Mouse (Mus musculus): ENCODE measurements at regions not wholly inside any gene's neighbourhood (a gene's known extent, or its start where the extent isn't known, plus 50 kb on each side); places are given as distances from the start of the nearest gene placed in this dataset.
A peak's percentile ranks its signal among the peaks of the same experiment; 100 is the strongest.

DNA sequence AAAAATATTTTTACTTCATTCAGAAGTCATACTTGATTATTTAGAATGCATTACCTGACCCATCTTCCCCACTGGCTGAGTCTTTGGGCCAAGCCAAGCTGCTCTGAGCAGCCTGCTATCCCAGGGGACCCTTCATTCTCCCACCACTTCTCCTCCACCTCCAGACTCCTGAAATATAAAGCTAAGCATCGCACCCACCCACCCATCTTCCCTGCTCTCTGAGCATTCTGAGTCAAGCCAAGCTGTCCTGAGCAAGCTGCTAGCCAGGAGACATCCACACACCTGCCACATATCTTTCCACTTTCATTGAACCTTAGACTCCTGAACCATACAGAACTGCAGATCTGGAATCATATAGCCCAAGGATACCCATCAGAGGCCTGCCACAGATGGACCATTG, 1456.2 kb upstream of the Adam24 start:
- Histone ChIP-seq H3K9me3 (replicated peaks) (no peaks in the 10 kb centered on the region), H3K27ac (no peak overlapping the region), H3K4me3 (no peak overlapping the region), H3K9ac (no peak overlapping the region), H3K4me2 (replicated peaks) (no peak overlapping the region), H3K4me1 (no peaks in the 10 kb centered on the region), H3K36me3 (no peaks in the 10 kb centered on the region), H3K27me3 (no peaks in the 10 kb centered on the region)
- ATAC-seq (ENCODE audit: low FRiP score), result no peak
- WGBS, result 94% methylated on average over 1 of the region's 1 CpGs

DNA sequence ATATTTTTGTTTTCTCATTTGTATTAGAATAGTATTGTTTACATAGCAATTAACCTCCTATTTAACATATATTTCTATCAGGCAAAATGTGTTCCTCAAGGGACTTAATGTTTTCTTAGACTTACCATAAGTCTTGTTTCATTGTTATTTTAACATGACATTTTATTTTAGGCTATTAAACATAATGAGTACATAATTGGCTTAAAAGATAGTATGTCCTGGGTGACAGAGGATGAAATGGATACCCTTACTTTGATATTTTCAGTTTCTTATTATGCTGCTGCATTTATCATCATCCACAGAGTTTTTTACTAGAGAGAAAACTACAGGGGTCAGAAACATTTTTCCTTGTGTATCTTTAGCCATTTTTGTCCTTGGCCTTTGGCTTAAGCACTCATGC, 1447.6 kb upstream of the Adam24 start:
- Histone ChIP-seq H3K27me3 (no peaks in the 10 kb centered on the region), H3K4me1 (no peaks in the 10 kb centered on the region), H3K9ac (no peak overlapping the region), H3K27ac (no peak overlapping the region), H3K4me3 (no peak overlapping the region), H3K4me2 (replicated peaks) (no peak overlapping the region), H3K36me3 (no peaks in the 10 kb centered on the region), H3K9me3 (replicated peaks) (no peaks in the 10 kb centered on the region)
- ATAC-seq (ENCODE audit: low FRiP score), result no peak

DNA sequence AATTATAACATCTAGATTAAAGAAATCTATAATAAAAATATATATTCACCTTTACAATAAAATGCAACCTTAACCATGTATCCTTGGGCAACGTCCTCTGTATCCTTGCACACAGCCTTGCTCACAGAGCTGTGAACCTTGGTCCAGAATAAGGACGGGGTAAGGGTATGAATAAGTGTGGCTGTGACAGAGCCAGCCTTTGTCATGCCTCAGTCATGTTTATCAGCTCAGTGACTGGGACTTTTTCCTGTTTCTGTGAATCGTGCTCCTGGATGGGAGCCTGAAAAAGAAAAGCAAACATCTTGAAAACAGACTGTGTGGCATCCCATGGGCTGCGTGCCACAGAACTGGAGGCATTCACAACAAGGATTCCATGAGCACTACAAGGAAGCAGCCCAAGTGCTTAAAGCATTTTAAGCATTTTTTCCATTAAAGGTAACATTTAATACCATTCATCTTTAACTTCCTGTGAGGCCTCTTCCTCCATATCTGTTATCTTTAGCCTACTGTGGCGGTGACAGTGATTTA, 1405.8 kb upstream of the Adam24 start:
- no peaks in the 10 kb centered on the region for H3K27me3 ChIP-seq
- H3K9me3 ChIP-seq (replicated peaks), result no peaks in the 10 kb centered on the region
- no peaks in the 10 kb centered on the region for H3K4me1 ChIP-seq
- no peak overlapping the region for H3K4me2 ChIP-seq (replicated peaks)
- no peaks in the 10 kb centered on the region for H3K36me3 ChIP-seq
- no peak overlapping the region for H3K4me3 ChIP-seq
- no peak overlapping the region for H3K27ac ChIP-seq
- WGBS, result 80% methylated on average over 5 of the region's 5 CpGs
- no peak for ATAC-seq (ENCODE audit: low FRiP score)
- H3K9ac ChIP-seq, result no peak overlapping the region

DNA sequence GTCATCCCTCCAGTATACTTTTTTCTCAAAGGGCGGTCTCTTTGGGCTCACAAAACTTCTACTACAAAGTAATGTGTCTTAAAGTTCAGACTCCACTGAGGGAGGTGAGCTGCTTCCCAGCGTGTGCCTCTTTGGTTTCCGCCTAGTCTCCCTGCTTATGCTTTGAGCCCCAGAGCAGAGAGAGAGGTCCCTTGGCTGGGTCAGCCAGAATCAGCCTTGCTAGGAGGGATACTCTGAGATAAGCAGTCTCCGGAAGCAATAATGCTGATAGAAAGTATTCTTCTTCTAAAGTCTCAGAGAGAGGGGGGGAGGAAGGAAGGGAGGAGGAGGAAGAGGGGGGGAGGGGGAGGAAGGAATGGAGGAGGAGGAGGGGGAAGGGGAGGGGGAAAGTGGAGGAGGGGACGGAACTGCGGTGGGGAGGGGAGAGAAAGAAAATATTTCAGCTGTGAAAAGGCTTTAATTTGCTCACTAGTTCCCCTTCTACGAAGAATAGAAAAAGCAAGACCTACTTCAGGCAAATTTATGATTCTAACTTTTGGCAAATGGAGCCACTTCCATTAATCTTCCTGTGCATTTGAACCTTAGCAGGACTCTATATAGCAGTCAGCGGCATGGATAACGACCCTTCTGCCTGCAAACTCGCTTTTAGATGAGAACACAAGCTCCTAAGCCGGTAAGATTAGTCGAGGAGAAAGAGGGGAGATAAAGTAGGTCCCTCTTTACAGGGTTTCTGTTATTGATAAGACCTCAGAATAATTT, 1377.2 kb upstream of the Adam24 start:
- H3K36me3 ChIP-seq, result no peaks in the 10 kb centered on the region
- peak overlapping the region; percentile 15 for H3K4me2 ChIP-seq (replicated peaks)
- no peak overlapping the region for H3K4me3 ChIP-seq
- H3K4me1 ChIP-seq, result no peaks in the 10 kb centered on the region
- no peak overlapping the region for H3K27ac ChIP-seq
- no peaks in the 10 kb centered on the region for H3K27me3 ChIP-seq
- no peaks in the 10 kb centered on the region for H3K9me3 ChIP-seq (replicated peaks)
- H3K9ac ChIP-seq, result no peak overlapping the region
- 26% methylated on average over 12 of the region's 12 CpGs for WGBS
- ATAC-seq (ENCODE audit: low FRiP score), result no peak

DNA sequence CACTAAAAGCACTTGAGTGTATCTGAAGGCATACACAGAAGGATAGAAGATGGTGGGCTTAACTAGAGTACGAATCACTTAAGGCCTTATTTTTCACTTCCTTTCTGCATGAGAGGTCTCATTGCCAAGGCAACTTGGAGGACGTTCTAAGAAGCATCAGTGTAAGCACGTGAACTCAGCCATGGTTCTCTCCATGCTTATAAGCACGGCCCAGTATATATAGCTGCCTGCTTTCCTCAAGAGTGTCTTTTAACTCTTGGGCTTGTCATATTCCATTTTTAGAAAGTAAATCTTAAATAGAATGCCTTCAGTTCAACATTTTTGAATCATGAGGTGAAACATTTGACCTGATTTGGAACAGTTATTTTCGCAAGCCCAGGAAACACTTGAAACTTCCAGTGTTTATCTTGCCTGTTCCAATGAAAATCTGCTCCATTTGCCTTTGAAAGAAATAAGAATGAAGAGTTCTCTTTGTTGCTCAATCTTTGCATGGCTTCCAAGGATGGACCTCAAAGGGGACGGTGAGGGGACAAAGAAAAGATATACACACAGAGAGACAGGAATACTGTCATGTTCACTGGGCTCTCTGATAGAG, 1371.0 kb upstream of the Adam24 start:
- H3K9me3 ChIP-seq (replicated peaks), result no peaks in the 10 kb centered on the region
- ATAC-seq (ENCODE audit: low FRiP score), result no peak
- H3K9ac ChIP-seq, result no peak overlapping the region
- H3K4me1 ChIP-seq, result no peaks in the 10 kb centered on the region
- no peak overlapping the region for H3K27ac ChIP-seq
- no peak overlapping the region for H3K4me3 ChIP-seq
- no peaks in the 10 kb centered on the region for H3K36me3 ChIP-seq
- 85% methylated on average over 6 of the region's 6 CpGs for WGBS
- H3K27me3 ChIP-seq, result no peaks in the 10 kb centered on the region
- H3K4me2 ChIP-seq (replicated peaks), result no peak overlapping the region

DNA sequence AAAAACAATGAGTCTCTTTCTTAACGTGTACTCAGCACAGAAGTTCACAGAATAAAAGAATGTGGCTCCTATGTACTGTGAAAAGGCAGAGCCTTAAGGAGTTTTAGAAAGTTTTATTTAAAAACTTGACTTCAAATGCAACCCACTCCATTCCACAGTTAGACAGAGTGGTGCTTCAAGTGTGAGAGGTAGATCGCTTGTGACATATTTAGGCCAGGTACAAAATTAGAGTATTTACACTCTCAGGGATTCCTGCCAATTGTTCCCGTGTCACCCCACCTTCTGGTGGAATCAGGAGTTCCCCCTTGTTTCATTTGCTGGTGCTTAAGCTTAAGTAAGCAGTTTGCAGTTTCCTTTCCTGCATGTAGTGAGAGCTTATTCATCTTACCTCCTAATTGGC, 1361.0 kb upstream of the Adam24 start:
- no peak overlapping the region for H3K9ac ChIP-seq
- H3K9me3 ChIP-seq (replicated peaks), result no peaks in the 10 kb centered on the region
- no peak for ATAC-seq (ENCODE audit: low FRiP score)
- WGBS, result 79% methylated on average over 3 of the region's 3 CpGs
- no peaks in the 10 kb centered on the region for H3K36me3 ChIP-seq
- no peaks in the 10 kb centered on the region for H3K4me1 ChIP-seq
- H3K4me3 ChIP-seq, result no peak overlapping the region
- H3K27ac ChIP-seq, result no peak overlapping the region
- H3K4me2 ChIP-seq (replicated peaks), result no peak overlapping the region
- H3K27me3 ChIP-seq, result no peaks in the 10 kb centered on the region

DNA sequence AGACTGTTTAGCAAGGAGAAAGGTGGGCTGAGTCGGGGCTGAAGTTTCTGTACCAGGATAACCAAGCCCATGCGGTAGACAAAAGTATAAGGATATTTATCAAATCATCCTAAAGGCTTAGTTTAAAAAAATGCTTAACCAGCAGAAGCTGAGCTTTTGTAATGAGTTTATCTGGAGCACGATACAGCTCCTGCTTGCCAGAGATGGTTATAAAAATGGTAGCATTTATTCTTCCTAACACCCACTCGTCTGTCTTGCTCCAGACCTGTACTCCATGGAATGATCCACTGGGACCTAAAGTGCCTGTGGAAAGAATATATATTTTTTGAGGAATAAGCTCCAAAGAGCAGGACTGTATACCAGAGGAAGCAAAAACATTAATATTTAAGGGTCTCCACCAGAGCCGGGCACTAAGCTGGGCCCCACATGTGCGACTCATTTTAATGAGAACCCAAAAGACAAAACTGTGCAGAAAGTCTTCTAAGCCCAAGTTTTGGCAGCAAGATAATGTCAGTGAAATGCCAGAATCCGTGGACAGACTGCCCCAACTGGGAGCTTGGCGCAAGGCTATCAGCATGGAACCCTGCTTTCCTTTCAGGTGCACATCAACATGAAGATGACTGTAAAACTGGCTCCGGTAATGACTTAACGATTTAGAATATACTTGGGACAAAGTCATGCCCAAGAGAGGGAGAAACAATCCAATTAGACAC, 1359.2 kb upstream of the Adam24 start:
- no peak for ATAC-seq (ENCODE audit: low FRiP score)
- H3K27ac ChIP-seq, result no peak overlapping the region
- no peak overlapping the region for H3K4me3 ChIP-seq
- no peak overlapping the region for H3K9ac ChIP-seq
- H3K4me1 ChIP-seq, result no peaks in the 10 kb centered on the region
- H3K27me3 ChIP-seq, result no peaks in the 10 kb centered on the region
- no peaks in the 10 kb centered on the region for H3K9me3 ChIP-seq (replicated peaks)
- 86% methylated on average over 10 of the region's 10 CpGs for WGBS
- no peak overlapping the region for H3K4me2 ChIP-seq (replicated peaks)
- H3K36me3 ChIP-seq, result no peaks in the 10 kb centered on the region

DNA sequence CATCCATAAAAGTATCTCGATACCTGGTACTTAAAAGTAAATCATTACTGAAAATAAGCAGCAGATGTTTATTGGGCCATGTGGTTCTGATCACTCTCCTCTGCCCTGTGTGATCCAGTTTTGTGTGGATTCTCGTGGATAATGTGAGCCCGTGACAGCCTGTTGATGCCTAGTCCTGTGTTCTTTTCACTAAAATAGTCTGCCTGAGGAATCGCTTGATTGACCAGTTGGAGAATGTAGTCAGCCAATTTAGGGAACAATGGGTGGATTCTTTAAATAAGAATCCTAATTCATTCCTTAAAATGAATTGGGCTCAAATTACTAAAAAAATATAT, 1358.7 kb upstream of the Adam24 start:
- no peak for ATAC-seq (ENCODE audit: low FRiP score)
- WGBS, result 76% methylated on average over 4 of the region's 4 CpGs
- no peaks in the 10 kb centered on the region for H3K36me3 ChIP-seq
- H3K4me2 ChIP-seq (replicated peaks), result no peak overlapping the region
- H3K4me3 ChIP-seq, result no peak overlapping the region
- no peaks in the 10 kb centered on the region for H3K9me3 ChIP-seq (replicated peaks)
- H3K27me3 ChIP-seq, result no peaks in the 10 kb centered on the region
- no peak overlapping the region for H3K9ac ChIP-seq
- H3K4me1 ChIP-seq, result no peaks in the 10 kb centered on the region
- no peak overlapping the region for H3K27ac ChIP-seq

DNA sequence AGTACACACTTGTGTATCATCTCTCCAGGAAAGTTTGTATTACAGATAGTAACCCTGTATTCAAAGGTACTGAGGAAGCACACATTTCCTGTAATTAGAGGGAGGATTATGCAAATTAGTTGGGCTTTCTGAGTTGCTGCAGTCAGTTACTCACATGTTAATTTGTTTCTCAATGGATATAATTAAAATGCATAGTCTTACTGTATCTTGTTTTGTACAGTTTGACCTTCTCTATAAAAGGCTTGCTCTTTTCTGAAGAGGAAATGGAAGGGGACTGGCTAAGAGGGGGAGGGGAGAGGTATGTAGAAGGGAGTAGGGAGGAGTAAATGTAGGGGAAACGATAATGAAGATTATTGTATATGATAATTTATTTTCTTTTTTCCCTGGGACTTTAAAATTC, 1345.5 kb upstream of the Adam24 start:
- Histone ChIP-seq H3K27ac (no peak overlapping the region), H3K4me3 (no peak overlapping the region), H3K4me1 (no peaks in the 10 kb centered on the region), H3K27me3 (no peaks in the 10 kb centered on the region), H3K36me3 (no peaks in the 10 kb centered on the region), H3K9me3 (replicated peaks) (no peaks in the 10 kb centered on the region), H3K4me2 (replicated peaks) (no peak overlapping the region), H3K9ac (no peak overlapping the region)
- 83% methylated on average over 1 of the region's 1 CpGs for WGBS
- no peak for ATAC-seq (ENCODE audit: low FRiP score)

DNA sequence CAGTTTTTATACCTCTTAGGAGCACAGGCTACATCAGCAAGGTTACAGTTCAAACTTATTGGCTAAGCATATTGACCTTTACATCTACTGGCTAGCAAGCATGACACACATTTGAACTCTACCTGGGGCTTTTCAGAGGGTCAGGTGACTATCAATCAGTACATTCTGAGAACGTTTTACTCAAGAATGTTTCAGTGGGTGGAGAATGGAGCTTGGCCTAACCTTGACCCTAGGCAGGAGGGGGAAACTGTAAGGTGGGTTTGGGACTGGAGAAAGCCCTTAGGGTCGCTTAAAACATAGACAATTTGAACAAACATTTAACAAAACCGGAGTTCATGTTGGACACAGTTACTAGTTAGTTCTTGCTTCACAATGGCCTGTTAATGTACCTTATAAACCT, 1330.1 kb upstream of the Adam24 start:
- ATAC-seq (ENCODE audit: low FRiP score), result no peak
- no peaks in the 10 kb centered on the region for H3K27me3 ChIP-seq
- H3K36me3 ChIP-seq, result no peaks in the 10 kb centered on the region
- H3K4me2 ChIP-seq (replicated peaks), result no peak overlapping the region
- H3K9me3 ChIP-seq (replicated peaks), result no peaks in the 10 kb centered on the region
- WGBS, result 70% methylated on average over 3 of the region's 3 CpGs
- H3K9ac ChIP-seq, result no peak overlapping the region
- no peak overlapping the region for H3K4me3 ChIP-seq
- H3K27ac ChIP-seq, result no peak overlapping the region
- H3K4me1 ChIP-seq, result no peaks in the 10 kb centered on the region

DNA sequence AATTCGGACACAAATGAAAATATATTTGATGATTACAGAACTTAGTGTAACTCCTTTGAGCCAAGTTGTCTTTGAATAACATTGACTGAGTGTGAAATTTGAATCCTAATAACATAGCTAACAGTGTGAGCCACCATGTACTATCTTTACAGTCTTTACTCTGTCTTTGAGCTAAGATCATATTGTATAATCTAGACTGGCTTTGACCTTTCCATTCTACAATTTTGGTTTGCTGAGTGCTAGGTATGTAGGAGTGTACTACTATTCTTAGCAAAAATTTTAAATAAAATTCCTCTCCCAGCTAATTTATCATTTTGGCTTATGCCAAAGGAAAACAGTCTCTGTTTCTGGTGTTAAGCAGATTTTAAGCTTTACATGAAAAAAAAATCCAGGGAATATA, 1328.4 kb upstream of the Adam24 start:
- H3K9me3 ChIP-seq (replicated peaks), result no peaks in the 10 kb centered on the region
- no peak overlapping the region for H3K4me3 ChIP-seq
- 92% methylated on average over 1 of the region's 1 CpGs for WGBS
- no peaks in the 10 kb centered on the region for H3K27me3 ChIP-seq
- no peaks in the 10 kb centered on the region for H3K4me1 ChIP-seq
- no peaks in the 10 kb centered on the region for H3K36me3 ChIP-seq
- no peak overlapping the region for H3K9ac ChIP-seq
- H3K4me2 ChIP-seq (replicated peaks), result no peak overlapping the region
- ATAC-seq (ENCODE audit: low FRiP score), result no peak
- H3K27ac ChIP-seq, result no peak overlapping the region

DNA sequence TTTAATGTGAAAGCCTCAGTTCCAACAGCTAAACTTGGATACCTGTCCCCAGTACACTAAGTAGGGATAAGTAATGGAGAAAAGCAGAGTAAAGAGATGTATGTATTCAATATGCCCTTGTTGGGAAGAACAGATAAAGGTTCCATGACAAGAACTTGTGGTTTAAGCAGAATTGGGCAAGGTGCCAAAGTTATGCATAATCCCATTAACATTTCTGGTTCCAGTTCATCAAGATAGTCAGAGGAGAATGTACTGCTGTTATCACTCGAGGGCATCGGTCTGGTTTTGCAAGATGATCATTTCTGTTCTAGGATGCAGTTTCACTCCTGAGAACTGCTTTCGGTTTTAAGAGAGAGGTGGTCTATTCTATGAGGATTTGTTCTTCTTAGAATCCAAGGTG, 1325.9 kb upstream of the Adam24 start:
- H3K4me3 ChIP-seq, result no peak overlapping the region
- H3K9ac ChIP-seq, result no peak overlapping the region
- no peak for ATAC-seq (ENCODE audit: low FRiP score)
- 91% methylated on average over 3 of the region's 3 CpGs for WGBS
- no peak overlapping the region for H3K27ac ChIP-seq
- H3K27me3 ChIP-seq, result no peaks in the 10 kb centered on the region
- H3K4me2 ChIP-seq (replicated peaks), result no peak overlapping the region
- no peaks in the 10 kb centered on the region for H3K9me3 ChIP-seq (replicated peaks)
- H3K36me3 ChIP-seq, result no peaks in the 10 kb centered on the region
- no peaks in the 10 kb centered on the region for H3K4me1 ChIP-seq

DNA sequence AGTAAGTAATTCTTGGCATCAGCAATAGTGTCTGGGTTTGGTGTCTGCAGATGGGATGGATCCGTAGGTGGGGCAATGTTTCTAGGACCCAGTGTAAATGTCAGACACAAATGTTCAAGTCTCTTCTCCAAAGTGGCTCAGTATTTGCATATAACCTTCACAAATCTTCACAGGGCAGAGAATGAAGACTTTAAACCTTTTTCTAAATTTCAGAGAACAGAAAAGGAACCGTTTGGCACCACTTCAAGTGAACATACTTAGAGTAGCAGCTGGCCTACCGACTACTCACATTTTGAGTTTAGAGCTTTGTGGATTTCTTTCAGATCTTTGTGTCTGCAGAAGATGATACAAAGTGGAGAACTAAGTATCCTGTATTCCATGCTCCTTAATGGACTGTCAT, 1319.5 kb upstream of the Adam24 start:
- H3K4me1 ChIP-seq, result no peaks in the 10 kb centered on the region
- no peak for ATAC-seq (ENCODE audit: low FRiP score)
- H3K4me3 ChIP-seq, result no peak overlapping the region
- no peaks in the 10 kb centered on the region for H3K36me3 ChIP-seq
- H3K9me3 ChIP-seq (replicated peaks), result no peaks in the 10 kb centered on the region
- H3K9ac ChIP-seq, result no peak overlapping the region
- H3K27ac ChIP-seq, result no peak overlapping the region
- no peak overlapping the region for H3K4me2 ChIP-seq (replicated peaks)
- 84% methylated on average over 3 of the region's 3 CpGs for WGBS
- H3K27me3 ChIP-seq, result no peaks in the 10 kb centered on the region

Measured in hindbrain, embryonic 12.5 days (tissue).